Mouse (Mus musculus) gastrocnemius, adult 8-10 months (tissue): ENCODE results near the gene S100pbp. TPM values are rescaled to one million over a fixed set of nuclear protein-coding genes. Genes with fewer than 3 reads are reported as not detected.

Source experiments
- DNase-seq, 2 experiments: peaks; one replicate each; pipeline ENCODE4 v3.0.0; 2022; ENCODE audit warnings: low spot score in 2 of 2
- total RNA-seq, 4 experiments: library from RNA; stranded (reverse); gene quantifications; 2 replicates each; pipeline ENCODE4 v1.2.4; 2022

S100pbp gene
- total RNA-seq, 4 experiments from 2014 or later = 3.8 to 4.6 (median 4.4) TPM

- no peak for DNase-seq
Measured at GRCm38 (mm10) chr4:129106073-129106472, 83.5 kb downstream of the S100pbp start.

- DNase-seq = no peak
Measured at GRCm38 (mm10) chr4:129105356-129105755, 84.2 kb downstream of the S100pbp start, which contains the start of gene Tmem54. TSS of gene Tmem54 (plus strand) at chr4:129105548.

- DNase-seq = no peak
Measured at GRCm38 (mm10) chr4:129102133-129102829, 87.2 kb downstream of the S100pbp start.

Other genes with a start within 250 kb of the S100pbp start
- gene Azin2, start 227.3 kb downstream of the S100pbp start, total RNA-seq = 1 to 10 TPM; 2.1 to 3.8 (median 2.7) TPM
- 10 to 100 TPM; 24.9 to 28.2 (median 26.3) TPM for gene Ak2, start 197.8 kb downstream of the S100pbp start, total RNA-seq
- 10 to 100 TPM; 23.6 to 27.2 (median 25.0) TPM for gene Rnf19b, start 131.5 kb downstream of the S100pbp start, total RNA-seq
- gene Tmem54, start 84.2 kb downstream of the S100pbp start, total RNA-seq = not detected
- gene Hpca, start 67.7 kb downstream of the S100pbp start, total RNA-seq = not detected
- 10 to 100 TPM; 48.3 to 65.7 (median 58.5) TPM for gene Fndc5, start 52.7 kb downstream of the S100pbp start, total RNA-seq
- 10 to 100 TPM; 31.2 to 44.4 (median 35.3) TPM for gene Yars, start within 50 bp of the S100pbp start, total RNA-seq
- 1 to 10 TPM in 1 of 4 experiments, under 1 TPM in 3; 0.58 to 1.6 (median 0.75) TPM for gene C77080, start 71.7 kb upstream of the S100pbp start, total RNA-seq
- 10 to 100 TPM; 46.1 to 56.7 (median 48.1) TPM for gene Sync, start 97.9 kb upstream of the S100pbp start, total RNA-seq
- gene Rbbp4, start 145.6 kb upstream of the S100pbp start, total RNA-seq = 10 to 100 TPM; 35.5 to 40.8 (median 40.0) TPM
- 10 to 100 TPM; 24.3 to 32.6 (median 26.6) TPM for gene Zbtb8os, start 146.0 kb upstream of the S100pbp start, total RNA-seq
- gene Zbtb8a, start 188.4 kb upstream of the S100pbp start, total RNA-seq = under 1 TPM; 0.48 to 0.79 (median 0.63) TPM